Mouse (Mus musculus): ENCODE results near the gene Slc5a1.

DNA sequence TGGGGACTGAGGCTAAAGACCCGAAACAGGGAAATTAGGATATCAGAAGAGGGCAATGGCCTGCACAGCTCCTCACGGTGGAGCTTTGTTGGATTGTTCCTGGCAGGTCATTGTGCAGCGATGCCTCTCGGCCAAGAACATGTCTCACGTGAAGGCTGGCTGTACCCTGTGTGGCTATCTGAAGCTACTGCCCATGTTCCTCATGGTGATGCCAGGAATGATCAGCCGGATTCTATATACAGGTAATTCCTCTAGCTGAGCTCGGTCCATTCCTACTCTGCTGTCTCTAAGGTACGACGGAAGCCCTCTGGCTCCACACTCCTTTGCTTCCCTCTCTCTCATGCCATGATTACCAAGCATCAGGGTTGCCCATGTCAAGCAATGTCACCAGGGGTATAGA is 42.8 kb downstream of the Slc5a1 start:
- TF ChIP-seq POLR2A (IDR thresholded peaks at IDR 0.05; ENCODE audit: extremely low read depth, insufficient read depth, low read length) = no peak
- TF ChIP-seq CTCF (IDR thresholded peaks at IDR 0.05; ENCODE audit: extremely low read depth, insufficient read depth, low read length) = no peak

Data from cortical plate, adult 2 months (tissue).